Comparison of ENCODE assay signal across 8 mouse cellular contexts in genomic region chr17:24389865-24390264, GRCm38 (mm10). TPM values are rescaled to one million over a fixed set of nuclear protein-coding genes. Genes with fewer than 3 reads are reported as not detected.
DNase-seq lines count a peak whose midpoint lies in the region; ATAC-seq and TF ChIP-seq lines count a peak whose summit lies in the region.
"Had no signal": no experiment of that assay in that cellular context is flagged by ENCODE, and none has a peak within 500 bp of the region (broad histone marks: within the 10 kb centered on the region; RNA-seq: fewer than 3 reads in every experiment).

No protein-coding gene starts in this region.

- H3K9ac ChIP-seq in intestine, postnatal 0 days (ENCODE audit: low read depth, low read length): no peak overlapping the region
- no peak overlapping the region for H3K9ac ChIP-seq in liver, embryonic 14.5 days (replicated peaks)

- no peak for ATAC-seq in intestine, postnatal 0 days
- ATAC-seq in liver, embryonic 14.5 days (ENCODE audit: insufficient read depth): no peak; the same call in 1 of the 2 replicates

- H3K36me3 ChIP-seq in intestine, postnatal 0 days (ENCODE audit: control insufficient read depth, insufficient read depth): peaks cover 21% of the 10 kb centered on the region
- peaks cover 59% of the 10 kb centered on the region for H3K36me3 ChIP-seq in liver, embryonic 14.5 days (replicated peaks; ENCODE audit: control insufficient read depth, insufficient read depth, low read depth)

- no peaks in the 10 kb centered on the region for H3K27me3 ChIP-seq in intestine, postnatal 0 days (replicated peaks; ENCODE audit: control insufficient read depth, insufficient read depth, low read length)
- no peaks in the 10 kb centered on the region for H3K27me3 ChIP-seq in liver, embryonic 14.5 days (ENCODE audit: control insufficient read depth, insufficient read depth, low read length)
- H3K27me3 ChIP-seq: megakaryocyte, embryonic 14.5 days had no signal

- no peak overlapping the region for H3K4me2 ChIP-seq in intestine, postnatal 0 days (replicated peaks; ENCODE audit: low read depth)
- H3K4me2 ChIP-seq in liver, embryonic 14.5 days (ENCODE audit: low read depth): no peak overlapping the region

- H3K27ac ChIP-seq in intestine, postnatal 0 days (ENCODE audit: low read depth, low read length): no peak overlapping the region
- H3K27ac ChIP-seq in liver, embryonic 14.5 days: no peak overlapping the region

- H3K4me3 ChIP-seq in intestine, postnatal 0 days (ENCODE audit: low read depth, low read length): no peak overlapping the region
- no peak overlapping the region for H3K4me3 ChIP-seq in liver, embryonic 14.5 days (ENCODE audit: insufficient read depth in 1 of 2, low read depth in 2 of 2, low read length in 2 of 2)
- H3K4me3 ChIP-seq: megakaryocyte, embryonic 14.5 days had no signal

- H3K9me3 ChIP-seq in intestine, postnatal 0 days (ENCODE audit: control insufficient read depth): no peaks in the 10 kb centered on the region
- no peaks in the 10 kb centered on the region for H3K9me3 ChIP-seq in liver, embryonic 14.5 days (ENCODE audit: control insufficient read depth, low read length)
- H3K9me3 ChIP-seq: megakaryocyte, embryonic 14.5 days had no signal

- TF ChIP-seq CTCF in intestine, postnatal 0 days (IDR thresholded peaks at IDR 0.05; ENCODE audit: low read depth): peak; percentile 87
- TF ChIP-seq CTCF in liver, embryonic 14.5 days (IDR thresholded peaks at IDR 0.05; ENCODE audit: low read depth): peak; percentile 82

- WGBS in intestine, postnatal 0 days: 9% methylated on average over 2 of the region's 2 CpGs
- WGBS in liver, embryonic 14.5 days (ENCODE audit: insufficient replicate concordance): 9% methylated on average over 2 of the region's 2 CpGs

- H3K4me1 ChIP-seq in intestine, postnatal 0 days (replicated peaks; ENCODE audit: control insufficient read depth, insufficient read depth, low read length): no peaks in the 10 kb centered on the region
- H3K4me1 ChIP-seq in liver, embryonic 14.5 days (replicated peaks; ENCODE audit: control insufficient read depth in 2 of 2, insufficient read depth in 2 of 2, low read length in 1 of 2): no peaks in the 10 kb centered on the region
- H3K4me1 ChIP-seq: megakaryocyte, embryonic 14.5 days had no signal

- no peak for TF ChIP-seq EP300 in liver, embryonic 14.5 days (IDR thresholded peaks at IDR 0.05; ENCODE audit: low read depth)

- DNase-seq in ovary, postnatal 14 days (ENCODE audit: low spot score): peak; percentile 27
- no peak for DNase-seq in ovary, postnatal 10 days (ENCODE audit: low spot score)
- DNase-seq in adrenal gland, adult (ENCODE audit: inconsistent age in 2 of 2, low spot score in 1 of 2): peak; percentile 67 to 88
- DNase-seq in cerebellum, postnatal 25 days: peak; percentile 71 to 81
- peak in 2 of 3 experiments; percentile 13 to 19 for DNase-seq in liver, embryonic 14.5 days (ENCODE audit: low read depth in 3 of 3, low spot score in 3 of 3)
- peak; percentile 32 for DNase-seq in right cerebral cortex, postnatal 25 days

RNA-seq across cellular contexts. Expression of gene Rnps1, which starts 24.5 kb away (rescaled TPM):
- 111 and 114 TPM in 2 replicates for polyA plus RNA-seq in intestine, postnatal 0 days (2015; fragmentation: Nextera tagmentation; extraction: Ambion mirVana)
- polyA plus RNA-seq in liver, embryonic 14.5 days (2012; rRNA removed): 91.5 and 114 TPM in 2 replicates
- polyA plus RNA-seq in liver, embryonic 14.5 days (2014; fragmentation: Nextera tagmentation; extraction: Ambion mirVana): 90.6 and 96.3 TPM in 2 replicates

RNA-seq across cellular contexts. Expression of gene Eci1, which starts 36.6 kb away (rescaled TPM):
- polyA plus RNA-seq in intestine, postnatal 0 days (2015; fragmentation: Nextera tagmentation; extraction: Ambion mirVana): 96.4 and 106 TPM in 2 replicates
- 42.3 and 48.3 TPM in 2 replicates for polyA plus RNA-seq in liver, embryonic 14.5 days (2012; rRNA removed)
- polyA plus RNA-seq in liver, embryonic 14.5 days (2014; fragmentation: Nextera tagmentation; extraction: Ambion mirVana): 56.4 and 64.7 TPM in 2 replicates

RNA-seq across cellular contexts. Expression of gene Abca3, which starts 38.1 kb away (rescaled TPM):
- polyA plus RNA-seq in intestine, postnatal 0 days (2015; fragmentation: Nextera tagmentation; extraction: Ambion mirVana): 11.3 and 12.7 TPM in 2 replicates
- polyA plus RNA-seq in liver, embryonic 14.5 days (2012; rRNA removed): 14.4 and 14.8 TPM in 2 replicates
- 12.5 and 14.4 TPM in 2 replicates for polyA plus RNA-seq in liver, embryonic 14.5 days (2014; fragmentation: Nextera tagmentation; extraction: Ambion mirVana)

RNA-seq across cellular contexts. Expression of gene Abca17, which starts 39.0 kb away (rescaled TPM):
- polyA plus RNA-seq in intestine, postnatal 0 days (2015; fragmentation: Nextera tagmentation; extraction: Ambion mirVana): not detected in 2 replicates
- polyA plus RNA-seq in liver, embryonic 14.5 days (2012; rRNA removed): 0.04 TPM in 1 of 2 replicates, not detected in the other
- not detected in 2 replicates for polyA plus RNA-seq in liver, embryonic 14.5 days (2014; fragmentation: Nextera tagmentation; extraction: Ambion mirVana)

RNA-seq across cellular contexts. Expression of gene Dnase1l2, which starts 53.0 kb away (rescaled TPM):
- polyA plus RNA-seq in intestine, postnatal 0 days (2015; fragmentation: Nextera tagmentation; extraction: Ambion mirVana): 0.73 and 0.80 TPM in 2 replicates
- 2.1 and 2.3 TPM in 2 replicates for polyA plus RNA-seq in liver, embryonic 14.5 days (2012; rRNA removed)
- polyA plus RNA-seq in liver, embryonic 14.5 days (2014; fragmentation: Nextera tagmentation; extraction: Ambion mirVana): 0.14 and 0.46 TPM in 2 replicates
